Mouse (Mus musculus) brain, embryonic 14.5 days (tissue): ENCODE results near the gene Zbtb16. TPM values are rescaled to one million over a fixed set of nuclear protein-coding genes. Genes with fewer than 3 reads are reported as not detected.

Experiments
- DNase-seq: peaks from one replicate; pipeline ENCODE4 v3.0.0-alpha.2; 2011; ENCODE audit warnings: low read depth
- CTCF ChIP-seq: fragments of 200-500 bp; IDR thresholded peaks from 2 replicates; pipeline ENCODE4 v1.5.1; 2012; ENCODE audit warnings: inconsistent platforms, mild to moderate bottlenecking, moderate library complexity, borderline replicate concordance; ENCODE audit not compliant: insufficient read depth, insufficient read length; ENCODE audit errors: extremely low read depth
- POLR2A ChIP-seq: fragments of 200-500 bp; IDR thresholded peaks from 2 replicates; pipeline ENCODE4 v1.6.1; 2012; ENCODE audit warnings: mild to moderate bottlenecking, inconsistent platforms, borderline replicate concordance; ENCODE audit not compliant: poor library complexity, insufficient read depth, insufficient read length, severe bottlenecking; ENCODE audit errors: extremely low read depth
- polyA plus RNA-seq: library from polyadenylated mRNA; depleted of rRNA; stranded (reverse); fragments of >200 nt; gene quantifications from 2 replicates; pipeline ENCODE4 v1.2.3, GENCODE M21; 2012

Zbtb16 gene
- polyA plus RNA-seq, 1 experiment: 4.1 TPM

DNA sequence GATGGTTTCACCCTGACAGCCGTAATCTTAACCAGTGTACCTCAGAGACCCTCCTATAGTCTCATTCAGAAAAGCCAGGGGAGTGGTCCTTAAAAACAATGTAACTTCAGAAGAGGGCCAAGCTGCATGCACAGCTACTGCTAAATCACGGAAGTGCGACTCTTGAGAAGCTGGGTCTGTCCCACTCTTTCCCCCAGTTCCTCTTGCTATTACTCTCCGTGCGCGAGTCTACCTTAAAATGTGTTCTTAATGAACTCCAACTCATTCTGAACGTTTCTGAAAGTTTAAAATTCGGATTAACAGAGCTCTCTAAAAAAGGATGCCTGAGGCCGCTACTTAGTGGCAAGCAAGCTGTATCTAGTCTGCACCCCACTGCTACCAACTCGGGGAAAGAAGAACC is 45.4 kb downstream of the Zbtb16 start:
- no peak for DNase-seq
- TF ChIP-seq POLR2A (no peak), CTCF (no peak)

DNA sequence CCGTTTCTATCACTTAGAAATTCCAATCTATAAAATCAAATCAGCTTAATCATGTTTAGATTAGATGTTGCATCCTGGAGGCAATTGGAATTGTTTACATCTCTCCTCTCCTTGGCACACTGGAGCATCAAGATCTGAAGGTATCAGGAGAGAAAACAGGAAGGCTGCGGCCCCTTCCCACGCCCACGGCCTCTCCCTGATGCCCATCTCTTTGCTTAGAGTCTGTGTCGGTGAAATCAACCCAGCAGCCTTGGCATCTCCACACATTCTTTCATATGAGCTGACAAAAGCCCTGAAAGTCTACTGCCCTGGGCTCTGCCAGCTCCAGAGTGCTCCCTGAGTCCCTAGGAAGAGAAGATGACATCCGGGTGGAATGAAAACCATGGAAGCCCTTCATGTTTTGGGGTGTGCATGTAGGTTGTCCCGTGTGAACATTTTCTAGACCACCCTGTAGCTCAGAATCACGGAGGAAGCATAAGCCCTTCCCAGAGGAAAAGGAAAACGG is 48.1 kb downstream of the Zbtb16 start:
- TF ChIP-seq CTCF (no peak), POLR2A (no peak)
- DNase-seq: no peak

DNA sequence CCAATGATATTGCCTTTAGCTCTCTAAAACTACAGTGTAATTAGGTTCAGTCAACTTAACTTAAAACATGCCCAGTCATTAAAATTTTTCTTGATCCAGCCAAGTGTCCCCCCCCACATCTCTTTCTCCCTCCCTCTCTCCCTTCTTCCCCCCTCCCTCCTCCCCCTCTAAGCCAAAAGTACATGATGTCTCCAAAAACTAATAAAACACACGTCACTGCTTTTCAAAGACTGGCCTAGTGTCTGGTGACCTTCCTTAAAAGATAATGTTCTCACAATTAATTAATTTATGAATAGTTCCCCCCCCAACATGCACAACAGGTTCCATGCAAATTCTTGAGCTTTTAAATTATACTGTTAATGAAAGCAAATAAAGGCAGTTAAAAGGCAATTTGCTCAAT is 48.7 kb downstream of the Zbtb16 start:
- no peak for TF ChIP-seq CTCF
- TF ChIP-seq POLR2A: no peak
- no peak for DNase-seq

DNA sequence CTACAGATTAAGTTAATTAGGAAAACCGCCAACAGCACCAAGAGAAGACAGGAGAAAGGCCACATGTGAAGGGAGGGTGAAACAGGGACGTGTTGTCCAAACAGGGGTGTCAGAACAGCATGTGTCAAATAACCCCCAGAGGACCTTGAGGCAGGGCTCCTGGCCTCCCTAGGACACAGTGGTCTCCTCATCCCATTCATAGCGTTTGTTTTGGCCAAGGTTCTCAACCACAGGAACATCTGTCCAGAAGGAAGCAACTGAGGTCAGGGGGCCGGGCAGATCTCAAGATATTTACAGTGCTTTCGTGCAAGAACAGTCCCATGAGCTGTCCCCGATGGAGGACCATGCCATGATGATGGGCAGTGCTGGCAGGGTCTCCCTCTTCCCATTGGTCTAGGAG is 49.2 kb downstream of the Zbtb16 start:
- TF ChIP-seq CTCF: no peak
- no peak for TF ChIP-seq POLR2A
- no peak for DNase-seq

DNA sequence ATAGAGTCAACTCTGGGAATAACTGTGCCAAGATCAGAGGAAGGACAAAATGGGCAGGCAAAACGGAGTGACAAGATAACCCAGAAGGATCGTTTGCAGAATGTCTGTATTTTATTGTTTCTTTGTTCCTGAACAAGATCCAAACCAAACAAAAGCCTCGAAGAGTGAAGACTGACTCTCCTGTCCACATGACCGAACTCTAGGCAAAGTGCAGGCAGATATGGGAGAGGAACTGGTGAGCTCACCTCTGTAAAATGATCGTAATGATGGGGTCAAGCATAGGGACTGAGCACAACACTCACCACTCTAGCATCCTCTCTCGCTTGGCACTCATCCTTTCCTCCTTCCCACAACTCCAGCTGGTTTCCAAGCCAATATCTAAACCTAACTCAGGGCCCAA is 51.1 kb downstream of the Zbtb16 start:
- TF ChIP-seq POLR2A (no peak), CTCF (no peak)
- DNase-seq: no peak

DNA sequence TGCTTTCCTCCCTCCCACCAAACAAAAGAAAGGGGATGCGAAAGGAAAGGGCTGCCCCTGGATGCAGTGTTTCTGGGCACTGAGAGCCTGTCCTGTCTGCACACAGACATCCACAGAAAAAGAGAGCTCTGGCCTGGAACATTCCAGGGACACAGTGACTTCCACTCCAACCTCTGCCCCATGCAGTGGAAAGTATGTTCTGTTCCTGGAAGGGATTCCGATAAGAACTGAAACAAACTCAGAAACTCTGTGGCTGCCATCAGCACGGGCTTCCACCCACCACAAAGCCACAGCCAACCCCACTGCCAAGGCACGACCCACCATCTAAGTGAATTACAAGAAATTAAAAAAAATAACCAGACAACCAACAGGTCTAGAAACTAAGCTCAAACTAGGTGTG is 52.7 kb downstream of the Zbtb16 start:
- TF ChIP-seq CTCF: no peak
- no peak for TF ChIP-seq POLR2A
- DNase-seq: no peak

DNA sequence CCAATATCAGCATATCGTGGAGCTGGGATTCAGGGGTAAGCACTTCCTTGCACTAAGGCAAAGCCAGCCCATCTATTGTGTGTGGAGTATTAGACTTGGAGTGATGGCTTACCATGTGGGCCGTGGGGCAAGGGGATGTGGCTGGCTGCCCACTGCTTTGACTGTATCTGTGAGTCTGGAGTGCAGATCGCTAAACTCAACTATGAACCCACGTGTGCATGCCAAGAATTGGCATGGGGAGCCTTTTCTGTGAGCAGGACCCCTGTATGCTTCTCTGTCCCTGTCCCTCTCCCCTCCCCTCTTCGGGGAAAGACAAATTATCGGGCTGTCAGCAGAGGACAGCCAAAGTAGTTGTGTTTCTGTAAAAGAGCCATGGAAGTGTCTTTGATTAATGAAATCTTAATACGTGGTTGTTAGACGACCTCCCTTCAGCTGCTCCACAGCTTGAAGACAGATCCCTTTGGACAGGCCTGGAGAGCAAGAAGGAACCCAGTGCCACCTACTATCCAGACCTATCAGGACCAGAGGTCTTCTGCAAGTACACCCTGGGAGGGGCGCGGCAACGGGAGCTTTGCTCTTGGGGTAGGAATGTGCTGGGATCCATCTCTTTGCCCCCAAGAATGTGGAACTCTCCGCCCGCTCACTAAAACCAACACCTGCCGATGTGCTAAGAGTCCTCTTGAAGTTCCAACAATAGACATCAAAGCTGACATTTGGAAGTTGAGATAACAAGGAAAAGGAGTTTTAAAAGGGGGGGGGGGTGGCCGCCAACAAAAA is 53.5 kb downstream of the Zbtb16 start:
- no peak for TF ChIP-seq CTCF
- no peak for TF ChIP-seq POLR2A
- peak; percentile 64 for DNase-seq

DNA sequence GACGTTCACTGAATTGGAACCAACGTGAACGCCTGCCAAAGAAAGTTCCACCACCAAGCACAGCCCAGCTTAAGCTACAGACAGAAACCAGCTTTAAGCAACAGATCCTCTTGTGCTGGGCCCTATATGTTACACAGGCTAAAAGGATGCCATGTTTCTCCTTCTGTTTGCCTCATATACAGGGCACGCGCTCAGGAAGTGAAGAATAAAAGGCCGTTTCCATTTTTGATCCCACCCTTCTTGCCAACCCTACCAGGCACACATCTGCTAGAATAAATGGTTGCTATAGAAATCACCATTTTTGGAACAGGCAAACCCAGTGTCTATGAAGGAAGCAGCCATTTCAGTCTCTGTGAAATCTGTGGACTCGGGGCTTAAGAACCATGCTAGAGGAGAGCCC is 59.8 kb downstream of the Zbtb16 start:
- DNase-seq: peak; percentile 49
- no peak for TF ChIP-seq CTCF

DNA sequence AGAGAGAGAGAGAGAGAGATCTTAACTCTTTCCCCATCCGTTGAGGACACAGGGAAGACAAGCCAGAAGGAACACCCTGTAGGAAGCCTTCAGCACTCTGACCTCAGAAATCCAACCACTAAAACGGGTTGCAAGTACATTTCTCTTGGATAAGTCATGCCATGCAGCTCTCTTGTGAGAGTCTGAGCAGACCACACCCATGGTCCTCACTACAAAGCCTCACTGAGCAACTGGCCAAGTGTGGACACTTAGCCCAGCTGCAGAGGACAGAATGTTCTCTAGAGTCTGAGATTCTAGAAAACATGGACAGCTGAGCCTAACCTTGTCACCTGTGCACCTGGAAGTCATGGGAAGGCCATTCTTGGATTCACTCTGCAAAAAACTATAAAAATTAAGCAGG is 60.5 kb downstream of the Zbtb16 start:
- no peak for DNase-seq
- no peak for TF ChIP-seq POLR2A
- no peak for TF ChIP-seq CTCF

DNA sequence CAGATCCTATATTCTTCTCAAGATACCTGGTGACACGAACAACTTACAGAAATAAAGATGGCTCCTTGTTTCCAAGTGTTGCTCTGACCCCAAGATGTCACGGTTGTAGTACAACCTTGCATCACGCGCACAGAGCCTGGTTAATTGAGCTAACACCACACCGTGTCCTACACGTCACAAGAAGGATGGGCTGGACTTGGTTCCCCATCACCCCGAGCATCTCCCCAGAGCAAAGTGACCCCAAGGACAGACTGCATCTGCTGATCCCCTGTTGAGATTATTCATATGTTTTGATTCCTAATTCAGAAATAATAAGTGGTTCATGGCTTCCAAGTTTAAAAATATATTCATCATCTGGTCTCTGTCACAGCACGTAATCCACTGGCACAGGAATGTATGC is 62.3 kb downstream of the Zbtb16 start:
- no peak for DNase-seq
- TF ChIP-seq POLR2A (no peak), CTCF (no peak)

DNA sequence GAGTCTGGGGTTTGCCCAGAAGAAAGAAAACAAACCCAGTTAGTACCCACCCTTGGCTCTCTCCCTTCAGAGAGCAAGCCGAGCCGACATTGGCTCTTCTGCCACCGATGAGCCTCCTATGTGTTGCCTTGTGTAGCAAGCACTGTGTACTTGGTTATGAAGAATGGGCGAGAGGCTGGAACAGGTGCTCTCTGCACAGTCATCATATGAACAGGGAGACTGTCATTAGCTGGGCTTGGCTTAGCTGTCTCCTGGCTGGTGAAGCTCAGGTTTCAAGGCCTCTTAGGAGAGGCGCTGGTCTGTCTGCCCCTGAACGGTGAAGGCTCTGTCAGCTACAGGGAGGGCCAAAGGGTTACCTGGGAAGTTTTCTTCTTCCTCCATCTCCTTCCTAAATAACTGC is 62.9 kb downstream of the Zbtb16 start:
- no peak for DNase-seq
- TF ChIP-seq POLR2A: no peak
- TF ChIP-seq CTCF: no peak

DNA sequence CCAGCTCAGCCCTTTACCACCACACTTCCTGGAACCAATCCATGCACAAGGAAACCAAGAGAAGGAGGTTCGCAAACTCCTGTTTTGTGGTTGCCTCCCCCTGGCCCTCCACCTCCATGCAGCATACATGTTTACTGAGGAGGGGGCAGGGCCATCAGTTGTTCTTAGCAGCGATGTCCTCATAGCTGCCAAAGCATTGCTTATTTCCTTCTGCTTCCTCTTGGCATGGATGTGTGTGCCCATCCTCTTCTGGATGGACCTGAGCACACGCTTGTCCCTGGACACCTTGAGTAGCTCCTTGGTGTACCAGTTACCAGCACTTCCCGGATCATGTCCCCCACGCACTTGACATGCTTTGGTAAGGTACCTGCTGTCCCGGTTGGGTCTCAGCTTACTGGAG is 64.5 kb downstream of the Zbtb16 start:
- no peak for DNase-seq
- TF ChIP-seq POLR2A (no peak), CTCF (no peak)
